Mouse (Mus musculus) embryonic facial prominence, embryonic 12.5 days (tissue): ENCODE data around the gene Spast. TPM values are rescaled to one million over a fixed set of nuclear protein-coding genes. Genes with fewer than 3 reads are reported as not detected.
"Not testable (repeated sequence)": the region's sequence is repeated elsewhere in the genome, so short reads cannot be mapped to it uniquely, and the experiment has no call there.

Experiments
- ATAC-seq: fragments of 200-750 bp; cut with Nextera tagmentation; 2 replicates; pipeline ENCODE4 v1.8.0; 2017; ENCODE audit not compliant: insufficient number of reproducible peaks, insufficient read depth, low FRiP score, low TSS enrichment
- H3K27ac ChIP-seq: fragments of 300-500 bp; sonication (generic); 2 replicates; pipeline ENCODE4 v1.5.1; 2016; ENCODE audit warnings: mild to moderate bottlenecking
- H3K27me3 ChIP-seq: fragments of 300-500 bp; sonication (generic); 2 replicates; pipeline ENCODE4 v1.6.1; 2016; ENCODE audit warnings: mild to moderate bottlenecking, moderate library complexity
- H3K36me3 ChIP-seq: fragments of 300-500 bp; sonication (generic); 2 replicates; pipeline ENCODE4 v1.6.1; 2016; ENCODE audit warnings: mild to moderate bottlenecking
- H3K4me1 ChIP-seq: fragments of 300-500 bp; sonication (generic); 2 replicates; pipeline ENCODE4 v1.6.1; 2016
- H3K4me2 ChIP-seq: fragments of 300-500 bp; sonication (generic); replicated peaks from 2 replicates; pipeline ENCODE4 v1.6.1; 2016; ENCODE audit warnings: mild to moderate bottlenecking, moderate library complexity
- H3K4me3 ChIP-seq: fragments of 300-500 bp; sonication (generic); 2 replicates; pipeline ENCODE4 v1.5.1; 2016; ENCODE audit warnings: mild to moderate bottlenecking
- H3K9ac ChIP-seq: fragments of 300-500 bp; sonication (generic); 2 replicates; pipeline ENCODE4 v1.6.1; 2016; ENCODE audit warnings: mild to moderate bottlenecking, moderate library complexity
- H3K9me3 ChIP-seq: fragments of 300-500 bp; sonication (generic); 2 replicates; pipeline ENCODE4 v1.6.1; 2016; ENCODE audit warnings: mild to moderate bottlenecking, moderate library complexity
- WGBS: fragments of 180-500 bp; shearing (Covaris S2); methylation state at CpG from one replicate; pipeline ENCODE4 v1.1.7; 2016; 5-methylcytosine and 5-hydroxymethylcytosine counted together
- polyA plus RNA-seq: library from polyadenylated mRNA; unstranded; fragments of >200 nt; fragmentation: Nextera tagmentation; extraction: Ambion mirVana; gene quantifications from 2 replicates; pipeline ENCODE4 v1.2.1, GENCODE M21; 2016

The Spast gene
- 28.9 and 34.5 TPM in 2 replicates for polyA plus RNA-seq

DNA sequence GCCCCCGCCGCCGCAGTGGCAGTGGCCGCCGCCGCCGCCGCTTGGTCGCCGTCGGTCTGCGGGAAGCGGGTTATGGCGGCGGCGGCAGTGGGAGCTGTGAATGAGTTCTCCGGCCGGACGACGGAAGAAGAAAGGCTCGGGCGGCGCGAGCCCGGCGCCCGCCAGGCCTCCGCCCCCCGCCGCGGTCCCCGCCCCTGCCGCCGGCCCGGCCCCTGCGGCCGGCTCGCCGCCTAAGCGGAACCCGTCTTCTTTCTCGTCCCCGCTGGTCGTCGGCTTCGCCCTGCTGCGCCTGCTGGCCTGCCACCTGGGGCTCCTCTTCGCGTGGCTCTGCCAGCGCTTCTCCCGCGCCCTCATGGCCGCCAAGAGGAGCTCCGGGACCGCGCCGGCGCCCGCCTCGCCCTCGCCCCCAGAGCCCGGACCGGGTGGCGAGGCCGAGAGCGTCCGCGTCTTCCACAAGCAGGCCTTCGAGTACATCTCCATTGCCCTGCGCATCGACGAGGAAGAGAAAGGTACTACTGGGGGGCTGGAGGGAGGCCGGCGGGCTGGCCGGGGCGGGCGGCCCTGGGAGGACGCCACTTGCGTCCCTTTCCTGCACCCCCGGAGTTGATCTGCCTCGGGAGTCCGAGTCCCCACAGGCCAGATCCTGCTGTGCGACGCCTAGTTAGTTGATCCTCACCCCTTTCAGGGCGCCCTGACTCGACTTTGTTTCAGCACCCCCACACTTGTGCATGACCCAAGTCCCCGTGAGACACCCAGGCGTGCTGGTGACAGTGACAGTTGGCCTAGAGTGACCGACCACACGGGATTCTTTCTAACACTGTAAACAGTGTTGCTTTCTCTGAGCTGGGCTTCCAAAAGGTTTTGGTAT, at the start of gene Spast:
Spast (plus strand) TSS at position 51 of the 868 bp plus-strand sequence.
- Histone ChIP-seq H3K4me3 (peak within 1 kb of the TSS; percentile 99), H3K4me2 (peak within 1 kb of the TSS; percentile 80), H3K4me1 (peaks cover 26% of the 10 kb centered on the region), H3K9me3 (no peaks in the 10 kb centered on the region), H3K36me3 (0 out of 2 replicates have a peak, but pooled peaks cover 3% of the 10 kb centered on the region), H3K27me3 (no peaks in the 10 kb centered on the region), H3K27ac (peak within 1 kb of the TSS; percentile 97), H3K9ac (peak within 1 kb of the TSS; percentile 96)
- ATAC-seq: peak; percentile 74
- WGBS: under 1% methylated on average over 54 of the region's 90 CpGs

DNA sequence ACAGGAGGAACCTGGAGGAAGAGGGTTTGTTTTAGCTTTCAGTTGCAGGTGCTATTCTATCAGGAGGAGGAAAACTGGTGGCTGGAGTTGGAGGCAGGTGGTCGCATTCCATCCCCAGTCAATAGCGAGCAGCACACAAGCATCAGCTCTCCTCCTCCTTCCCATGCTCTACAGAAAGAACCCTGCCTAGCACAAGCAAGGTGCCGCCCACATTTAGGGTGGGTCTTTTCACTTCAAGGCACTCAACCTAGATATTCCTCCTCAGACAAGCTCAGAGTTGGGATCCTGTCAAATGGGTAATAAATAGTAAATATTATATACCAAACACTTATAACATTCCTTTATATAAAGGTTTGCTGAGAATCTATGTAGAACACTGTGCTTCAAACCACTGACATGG, 48.6 kb upstream of the Spast start:
- Histone ChIP-seq H3K27me3 (no peaks in the 10 kb centered on the region), H3K9me3 (no peaks in the 10 kb centered on the region), H3K4me3 (no peak overlapping the region), H3K4me1 (peaks cover 13% of the 10 kb centered on the region), H3K27ac (no peak overlapping the region), H3K36me3 (peaks cover 6% of the 10 kb centered on the region), H3K9ac (no peak overlapping the region), H3K4me2 (no peak overlapping the region)
- WGBS: 80% methylated on average over 3 of the region's 3 CpGs
- no peak for ATAC-seq

DNA sequence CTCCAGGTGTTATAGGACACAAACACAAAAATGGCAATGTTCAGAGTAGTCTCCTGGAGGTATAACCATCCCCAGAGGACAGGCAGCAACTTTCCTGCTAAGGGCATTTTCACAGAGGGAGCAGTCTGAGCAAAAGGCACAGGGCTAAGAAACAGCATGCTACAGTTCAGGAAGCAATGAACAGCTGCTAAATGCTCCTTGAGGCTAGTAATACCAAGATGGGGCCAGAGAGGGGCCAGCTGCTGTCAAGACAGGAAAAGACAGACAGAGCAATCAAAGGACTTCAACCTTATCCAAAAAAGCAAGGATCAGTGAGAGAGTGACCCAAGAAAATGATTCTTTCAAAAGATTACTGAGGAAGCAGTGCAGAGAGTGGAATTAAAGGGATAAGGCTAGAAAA, 47.9 kb upstream of the Spast start:
- Histone ChIP-seq H3K27ac (no peak overlapping the region), H3K9ac (no peak overlapping the region), H3K4me1 (peaks cover 13% of the 10 kb centered on the region), H3K27me3 (no peaks in the 10 kb centered on the region), H3K4me2 (no peak overlapping the region), H3K36me3 (peaks cover 6% of the 10 kb centered on the region), H3K4me3 (no peak overlapping the region), H3K9me3 (no peaks in the 10 kb centered on the region)
- no peak for ATAC-seq

DNA sequence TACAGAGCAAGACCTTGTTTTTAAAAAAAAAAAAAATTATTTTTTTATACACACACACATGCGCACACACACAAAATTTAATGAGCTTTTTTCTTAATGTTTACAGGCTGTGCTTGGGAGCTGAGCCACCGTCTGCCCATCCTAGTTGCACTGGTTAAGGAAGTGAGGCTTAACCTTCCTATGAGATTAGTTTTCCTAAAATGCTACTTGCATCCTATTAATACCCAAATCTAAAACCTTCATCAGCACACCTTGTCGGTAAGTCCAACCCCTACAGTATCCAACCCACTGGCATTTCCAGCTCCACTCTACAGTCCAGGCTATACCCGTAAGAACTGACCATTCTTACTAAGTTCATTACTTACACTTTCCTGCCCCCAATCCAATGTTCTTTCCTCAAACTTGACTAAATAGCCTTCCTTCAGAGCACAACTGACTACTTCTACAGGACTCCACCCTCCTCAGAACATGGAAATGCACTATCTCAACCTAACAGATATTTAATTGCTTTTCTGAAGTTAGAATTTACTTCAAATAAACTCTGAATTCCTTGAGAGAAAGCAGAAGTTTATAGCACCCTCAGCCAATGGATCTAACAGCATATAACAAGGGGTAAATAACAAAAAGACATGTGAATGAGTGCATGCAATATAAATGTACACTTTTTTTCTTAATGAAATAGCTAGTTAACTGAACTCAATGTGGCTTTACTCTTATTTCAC, 47.0 kb upstream of the Spast start:
- Histone ChIP-seq H3K4me2 (no peak overlapping the region), H3K9ac (no peak overlapping the region), H3K9me3 (no peaks in the 10 kb centered on the region), H3K4me3 (no peak overlapping the region), H3K27ac (no peak overlapping the region), H3K27me3 (no peaks in the 10 kb centered on the region), H3K36me3 (peaks cover 6% of the 10 kb centered on the region), H3K4me1 (peaks cover 13% of the 10 kb centered on the region)
- ATAC-seq: no peak
- WGBS: 85% methylated on average over 4 of the region's 4 CpGs

DNA sequence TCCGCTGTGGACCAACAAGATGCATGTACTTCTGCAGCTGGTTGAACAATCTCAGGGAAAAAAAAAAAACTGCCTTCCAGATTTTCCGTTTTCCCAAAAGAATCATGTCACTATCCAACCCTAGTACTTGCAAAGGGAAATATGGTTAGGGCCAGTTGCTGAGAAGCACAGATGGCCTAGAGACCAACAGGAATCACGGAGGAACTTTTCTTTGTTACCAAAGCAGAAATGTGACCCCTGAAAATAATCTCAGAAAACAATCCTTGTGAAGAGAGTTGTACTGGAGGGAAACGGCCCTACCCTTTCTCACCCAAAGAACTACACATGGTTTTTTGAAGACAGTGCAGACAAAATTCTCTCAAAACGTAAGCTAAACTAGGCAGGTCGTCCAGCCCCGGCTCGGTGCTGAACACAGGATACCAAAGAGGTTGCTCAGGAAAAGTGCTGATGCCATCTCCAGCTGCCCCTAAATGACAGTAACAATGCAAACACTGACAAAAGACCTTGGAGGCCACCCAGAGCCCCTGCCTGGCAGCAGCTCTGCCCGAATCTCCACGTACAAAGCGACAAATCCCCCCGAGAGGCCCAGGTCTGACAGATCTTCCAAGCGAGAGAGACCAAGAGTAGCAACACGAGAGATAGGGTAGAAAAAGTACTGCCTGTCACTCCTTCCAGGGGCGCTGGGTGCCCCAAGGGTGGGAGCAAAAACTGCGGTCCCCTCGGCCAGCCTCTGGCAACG, 44.9 kb upstream of the Spast start:
- WGBS: under 1% methylated on average over 18 of the region's 18 CpGs
- Histone ChIP-seq H3K36me3 (peaks cover 6% of the 10 kb centered on the region; the same call in 1 of the 2 replicates), H3K27me3 (no peaks in the 10 kb centered on the region), H3K27ac (peak overlapping the region; percentile 99), H3K9me3 (no peaks in the 10 kb centered on the region), H3K9ac (peak overlapping the region; percentile 96), H3K4me3 (peak overlapping the region; percentile 93), H3K4me1 (peaks cover 13% of the 10 kb centered on the region), H3K4me2 (peak overlapping the region; percentile 71)
- ATAC-seq: no peak

DNA sequence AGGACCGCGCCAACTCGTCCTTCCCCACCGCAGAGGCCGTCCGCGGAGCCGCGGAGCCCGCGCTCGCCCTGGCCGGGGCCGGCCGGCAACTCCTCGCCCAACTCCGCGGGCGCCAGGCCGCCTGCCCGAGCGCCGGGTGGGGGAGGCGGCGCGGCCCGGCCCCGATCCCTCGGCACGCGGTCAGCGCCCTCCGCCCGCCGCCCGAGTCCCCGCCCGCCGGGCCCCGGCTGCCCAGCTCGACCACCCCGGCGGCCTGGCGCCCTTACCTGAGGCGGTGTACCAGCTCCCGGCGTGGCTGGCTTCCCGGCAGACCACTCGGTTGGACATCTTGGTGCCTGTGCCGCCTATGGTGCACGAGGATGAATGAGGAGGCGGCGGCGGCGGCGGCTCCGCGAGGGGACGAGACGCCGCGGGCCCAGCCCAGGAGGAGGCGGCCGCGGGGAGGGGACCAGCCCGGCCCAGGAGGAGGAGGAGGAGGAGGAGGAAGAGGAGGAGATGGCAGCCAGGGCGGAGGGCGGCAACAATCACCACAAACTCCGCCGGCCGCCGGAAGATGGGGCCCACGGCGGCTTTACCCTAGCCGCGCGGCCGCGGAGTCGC, 44.3 kb upstream of the Spast start:
- peak overlapping the region; percentile 96 for H3K9ac ChIP-seq
- H3K4me2 ChIP-seq: peak overlapping the region; percentile 71
- H3K27ac ChIP-seq: peak overlapping the region; percentile 99
- H3K27me3 ChIP-seq: no peaks in the 10 kb centered on the region
- ATAC-seq: peak; percentile 81
- H3K4me1 ChIP-seq: peaks cover 13% of the 10 kb centered on the region
- 0 out of 2 replicates have a peak, but pooled peaks cover 6% of the 10 kb centered on the region for H3K36me3 ChIP-seq
- WGBS: under 1% methylated on average over 61 of the region's 80 CpGs
- peak overlapping the region; percentile 93 for H3K4me3 ChIP-seq
- H3K9me3 ChIP-seq: no peaks in the 10 kb centered on the region

DNA sequence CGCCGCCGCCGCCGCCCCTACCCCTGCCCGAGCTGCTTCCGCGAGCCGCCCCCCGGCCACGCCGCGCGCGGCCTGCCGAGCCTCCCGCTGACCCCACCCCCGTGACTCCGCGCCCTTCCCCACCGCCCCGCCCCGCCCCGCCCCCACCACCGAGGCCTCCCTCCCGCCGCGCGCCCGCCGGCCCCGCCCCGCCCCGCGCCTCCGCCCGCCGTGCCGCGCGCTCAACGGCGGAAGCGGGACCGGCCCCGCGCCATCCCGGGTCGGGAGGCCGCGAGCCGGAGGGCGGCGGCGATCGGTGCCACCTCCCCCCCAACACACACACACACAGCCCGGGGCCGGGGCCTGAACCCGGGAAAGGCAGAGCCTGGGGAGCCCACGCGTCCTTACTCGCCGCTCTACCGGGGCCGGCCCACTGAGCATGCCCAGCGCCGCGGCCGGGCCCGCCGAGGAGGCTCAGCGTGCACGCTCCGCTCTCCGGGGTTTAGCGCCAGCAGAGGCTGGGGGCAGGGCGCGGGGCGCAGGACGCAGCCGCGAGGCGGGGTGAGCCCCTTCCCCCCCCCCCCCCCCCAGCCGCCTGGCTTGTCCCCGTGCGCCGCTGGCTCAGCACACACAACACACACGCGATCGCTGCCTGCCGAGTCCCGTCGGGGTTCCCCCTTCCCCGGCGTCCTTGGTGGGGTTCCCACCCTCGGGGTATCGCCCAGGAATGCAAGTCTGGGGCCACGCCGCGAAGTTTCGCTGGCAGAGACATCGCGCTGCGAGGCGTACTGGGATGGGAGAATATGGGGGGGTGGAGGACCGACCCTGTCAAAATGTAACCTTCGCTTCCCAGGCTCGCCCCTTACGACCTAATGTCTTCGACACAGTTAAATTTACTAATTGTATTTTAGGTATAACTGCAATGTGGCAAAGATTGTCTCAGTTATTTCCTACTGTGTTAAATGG, 43.5 kb upstream of the Spast start, which contains the start of gene Memo1:
Memo1 (minus strand) TSS at position 496 of the 945 bp plus-strand sequence.
- no peaks in the 10 kb centered on the region for H3K9me3 ChIP-seq
- H3K9ac ChIP-seq: peak within 1 kb of the TSS; percentile 96
- H3K27me3 ChIP-seq: no peaks in the 10 kb centered on the region
- H3K4me3 ChIP-seq: peak within 1 kb of the TSS; percentile 93
- H3K27ac ChIP-seq: peak within 1 kb of the TSS; percentile 99
- peaks cover 13% of the 10 kb centered on the region for H3K4me1 ChIP-seq
- ATAC-seq: peak; percentile 94
- peak within 1 kb of the TSS; percentile 71 for H3K4me2 ChIP-seq
- H3K36me3 ChIP-seq: peaks cover 10% of the 10 kb centered on the region
- WGBS: under 1% methylated on average over 55 of the region's 110 CpGs

DNA sequence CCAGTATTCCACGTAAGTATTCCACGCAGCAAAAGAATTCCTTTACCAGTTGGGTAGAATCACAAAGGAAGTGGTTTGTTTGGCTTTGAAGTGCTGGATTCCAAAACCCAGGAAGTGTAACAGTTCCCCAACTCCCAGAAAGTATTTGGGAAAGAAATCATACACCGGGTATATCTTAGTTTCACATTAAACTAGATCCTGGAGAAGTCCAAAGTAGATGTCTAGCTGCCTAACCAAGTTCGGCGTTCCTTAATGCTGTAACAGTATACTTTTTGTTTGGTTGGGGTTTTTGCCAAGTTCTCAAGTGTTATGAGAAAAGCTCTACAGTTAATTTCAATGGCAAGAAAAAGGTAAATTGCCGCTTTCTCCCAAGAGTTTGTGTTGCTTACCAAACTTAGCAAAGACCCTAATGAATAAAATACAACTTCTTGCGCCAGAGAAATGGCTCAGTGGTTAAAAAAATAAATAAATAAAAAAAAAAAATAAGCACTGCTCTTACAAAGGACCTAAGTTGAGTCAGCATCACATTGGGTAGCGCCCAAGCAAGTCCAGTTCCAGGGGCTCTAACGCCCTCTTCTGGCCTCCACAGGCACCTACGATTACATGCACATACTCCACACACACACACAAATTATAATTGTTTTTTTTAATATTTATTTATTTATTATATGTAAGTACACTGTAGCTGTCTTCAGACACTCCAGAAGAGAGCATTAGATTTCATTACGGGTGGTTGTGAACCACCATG, 42.5 kb upstream of the Spast start:
- Histone ChIP-seq H3K9me3 (no peaks in the 10 kb centered on the region), H3K27ac (peak overlapping the region; percentile 99), H3K4me2 (peak overlapping the region; percentile 56), H3K9ac (peak overlapping the region; percentile 96), H3K4me3 (peak overlapping the region; percentile 93), H3K27me3 (no peaks in the 10 kb centered on the region), H3K4me1 (peaks cover 8% of the 10 kb centered on the region), H3K36me3 (peaks cover 17% of the 10 kb centered on the region)
- no peak for ATAC-seq
- WGBS: 38% methylated on average over 11 of the region's 11 CpGs

DNA sequence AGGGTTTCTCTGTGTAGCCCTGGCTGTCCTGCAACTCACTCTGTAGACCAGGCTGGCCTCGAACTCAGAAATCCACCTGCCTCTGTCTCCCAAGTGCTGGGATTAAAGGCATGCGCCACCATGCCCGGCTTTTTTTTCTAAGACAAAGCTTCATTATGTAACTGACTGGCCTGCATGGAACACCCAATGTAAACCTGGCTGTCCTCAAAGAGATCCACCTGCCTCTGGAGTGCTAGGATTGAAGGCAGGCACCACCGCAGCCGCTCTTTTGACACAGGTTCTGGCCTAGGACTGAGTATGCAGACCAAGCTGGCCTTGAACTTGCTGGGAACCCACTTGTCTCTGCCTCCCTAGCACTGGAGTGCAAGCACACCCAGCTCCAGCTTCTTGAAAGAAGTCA, 41.8 kb upstream of the Spast start:
- H3K27me3 ChIP-seq, ATAC-seq, H3K4me2 ChIP-seq, H3K9ac ChIP-seq, H3K4me3 ChIP-seq, H3K9me3 ChIP-seq, H3K4me1 ChIP-seq, H3K27ac ChIP-seq: not testable (repeated sequence)
- 84% methylated on average over 5 of the region's 5 CpGs for WGBS
- H3K36me3 ChIP-seq: peaks cover 23% of the 10 kb centered on the region

DNA sequence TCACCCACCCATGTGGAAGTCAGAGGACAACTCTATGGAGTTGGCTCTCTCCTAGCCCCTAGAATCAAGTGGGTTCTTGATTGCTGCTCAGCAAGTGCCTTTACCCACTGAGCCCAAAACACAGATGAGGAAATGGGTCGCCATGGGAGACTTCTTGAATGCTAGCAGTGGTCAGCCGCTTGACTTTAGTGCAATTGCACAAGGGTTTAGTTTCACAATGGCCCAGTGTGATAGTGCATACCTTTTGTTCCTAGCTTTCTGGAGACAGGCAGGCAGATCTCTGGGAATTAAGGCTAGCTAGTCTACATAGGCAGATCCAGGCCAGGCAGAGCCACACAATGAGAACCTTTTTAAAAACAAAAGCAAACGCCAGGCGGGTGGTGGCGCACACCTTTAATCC, 38.7 kb upstream of the Spast start:
- Histone ChIP-seq H3K9me3 (no peaks in the 10 kb centered on the region), H3K4me1 (no peaks in the 10 kb centered on the region), H3K9ac (no peak overlapping the region), H3K27me3 (no peaks in the 10 kb centered on the region), H3K27ac (no peak overlapping the region), H3K36me3 (peaks cover 36% of the 10 kb centered on the region), H3K4me2 (no peak overlapping the region), H3K4me3 (no peak overlapping the region)
- 92% methylated on average over 5 of the region's 5 CpGs for WGBS
- no peak for ATAC-seq
